ENCODE assay signal across 37 mouse cellular contexts in genomic region chr5:104071048-104071447, GRCm38 (mm10). TPM values are rescaled to one million over a fixed set of nuclear protein-coding genes. Genes with fewer than 3 reads are reported as not detected.
DNase-seq lines count a peak whose midpoint lies in the region; ATAC-seq and TF ChIP-seq lines count a peak whose summit lies in the region.
"Had no signal": no experiment of that assay in that cellular context is flagged by ENCODE, and none has a peak within 500 bp of the region (broad histone marks: within the 10 kb centered on the region; RNA-seq: fewer than 3 reads in every experiment).

No protein-coding gene starts in this region.

- peak overlapping the region; percentile 76 for H3K27ac ChIP-seq in forebrain, embryonic 10.5 days
- no peak overlapping the region for H3K27ac ChIP-seq in forebrain, embryonic 11.5 days (ENCODE audit: low read depth, low read length)
- H3K27ac ChIP-seq in hindbrain, embryonic 15.5 days (replicated peaks): peak overlapping the region; percentile 11; the same call in 1 of the 2 replicates
- no peak overlapping the region for H3K27ac ChIP-seq in hindbrain, postnatal 0 days
- 0 out of 2 replicates have a peak overlapping the region, but pooled peaks have one; percentile 63 for H3K27ac ChIP-seq in midbrain, embryonic 10.5 days (replicated peaks)
- H3K27ac ChIP-seq in midbrain, embryonic 13.5 days: no peak overlapping the region
- H3K27ac ChIP-seq: hindbrain, embryonic 13.5 days; kidney, embryonic 15.5 days; midbrain, embryonic 12.5 days; stomach, embryonic 15.5 days had no signal

- no peak for ATAC-seq in forebrain, embryonic 11.5 days (replicated peaks; ENCODE audit: low FRiP score)
- ATAC-seq in hindbrain, embryonic 15.5 days (ENCODE audit: low FRiP score, low read depth): no peak
- ATAC-seq in hindbrain, postnatal 0 days: no peak
- no peak for ATAC-seq in midbrain, embryonic 13.5 days
- peak; percentile 33 for ATAC-seq in megakaryocyte progenitor cell, adult 5-6 weeks (replicated peaks; ENCODE audit: poor library complexity)

- no peak overlapping the region for H3K4me3 ChIP-seq in forebrain, embryonic 10.5 days
- no peak overlapping the region for H3K4me3 ChIP-seq in forebrain, embryonic 11.5 days (ENCODE audit: low read depth, low read length)
- no peak overlapping the region for H3K4me3 ChIP-seq in hindbrain, embryonic 15.5 days
- no peak overlapping the region for H3K4me3 ChIP-seq in hindbrain, postnatal 0 days (ENCODE audit: low read length)
- no peak overlapping the region for H3K4me3 ChIP-seq in midbrain, embryonic 10.5 days
- H3K4me3 ChIP-seq in midbrain, embryonic 13.5 days (replicated peaks): no peak overlapping the region
- H3K4me3 ChIP-seq: erythroblast, embryonic 14.5 days; hindbrain, embryonic 13.5 days; kidney, embryonic 15.5 days; midbrain, embryonic 12.5 days; stomach, embryonic 15.5 days had no signal

- no peak for TF ChIP-seq CTCF in hindbrain, postnatal 0 days (IDR thresholded peaks at IDR 0.05; ENCODE audit: low read depth)

- peaks cover 33% of the 10 kb centered on the region for H3K4me1 ChIP-seq in forebrain, embryonic 10.5 days
- H3K4me1 ChIP-seq in forebrain, embryonic 11.5 days (replicated peaks; ENCODE audit: control insufficient read depth, insufficient read depth, low read length): peaks cover 6% of the 10 kb centered on the region
- H3K4me1 ChIP-seq in hindbrain, embryonic 15.5 days (replicated peaks): peaks cover 6% of the 10 kb centered on the region; the same call in 1 of the 2 replicates
- 0 out of 2 replicates have a peak, but pooled peaks cover 8% of the 10 kb centered on the region for H3K4me1 ChIP-seq in hindbrain, postnatal 0 days (ENCODE audit: insufficient read depth, low read length)
- peaks cover 32% of the 10 kb centered on the region for H3K4me1 ChIP-seq in midbrain, embryonic 10.5 days
- H3K4me1 ChIP-seq in midbrain, embryonic 13.5 days (replicated peaks): peaks cover 6% of the 10 kb centered on the region

- 0 out of 2 replicates have a peak, but pooled peaks cover 2% of the 10 kb centered on the region for H3K9me3 ChIP-seq in forebrain, embryonic 10.5 days
- no peaks in the 10 kb centered on the region for H3K9me3 ChIP-seq in forebrain, embryonic 11.5 days (ENCODE audit: control insufficient read depth, low read length)
- H3K9me3 ChIP-seq in hindbrain, embryonic 15.5 days: no peaks in the 10 kb centered on the region
- no peaks in the 10 kb centered on the region for H3K9me3 ChIP-seq in hindbrain, postnatal 0 days (ENCODE audit: low read length)
- H3K9me3 ChIP-seq in midbrain, embryonic 10.5 days (replicated peaks): no peaks in the 10 kb centered on the region
- no peaks in the 10 kb centered on the region for H3K9me3 ChIP-seq in midbrain, embryonic 13.5 days
- H3K9me3 ChIP-seq: hindbrain, embryonic 13.5 days; kidney, embryonic 15.5 days; midbrain, embryonic 12.5 days; stomach, embryonic 15.5 days had no signal

- peaks cover 10% of the 10 kb centered on the region; the same call in 1 of the 2 replicates for H3K27me3 ChIP-seq in forebrain, embryonic 10.5 days (ENCODE audit: poor library complexity, severe bottlenecking)
- no peaks in the 10 kb centered on the region for H3K27me3 ChIP-seq in forebrain, embryonic 11.5 days (ENCODE audit: control insufficient read depth, insufficient read depth, low read length)
- no peaks in the 10 kb centered on the region for H3K27me3 ChIP-seq in hindbrain, embryonic 15.5 days
- no peaks in the 10 kb centered on the region for H3K27me3 ChIP-seq in hindbrain, postnatal 0 days (ENCODE audit: insufficient read depth, low read length)
- H3K27me3 ChIP-seq in midbrain, embryonic 10.5 days (ENCODE audit: low read depth, poor library complexity, severe bottlenecking): peaks cover 7% of the 10 kb centered on the region; the same call in 1 of the 2 replicates
- H3K27me3 ChIP-seq in midbrain, embryonic 13.5 days: peaks cover 13% of the 10 kb centered on the region; the same call in 1 of the 2 replicates
- H3K27me3 ChIP-seq: hindbrain, embryonic 13.5 days; kidney, embryonic 15.5 days; stomach, embryonic 15.5 days had no signal

- no peak overlapping the region for H3K4me2 ChIP-seq in forebrain, embryonic 11.5 days (ENCODE audit: low read depth, low read length, severe bottlenecking)
- no peak overlapping the region for H3K4me2 ChIP-seq in hindbrain, embryonic 15.5 days
- H3K4me2 ChIP-seq in hindbrain, postnatal 0 days (ENCODE audit: low read depth, low read length): no peak overlapping the region
- no peak overlapping the region for H3K4me2 ChIP-seq in midbrain, embryonic 13.5 days (replicated peaks)
- H3K4me2 ChIP-seq: heart, embryonic 11.5 days; hindbrain, embryonic 13.5 days; kidney, embryonic 15.5 days; midbrain, embryonic 12.5 days; stomach, embryonic 15.5 days had no signal

- no peaks in the 10 kb centered on the region for H3K36me3 ChIP-seq in forebrain, embryonic 10.5 days (replicated peaks)
- H3K36me3 ChIP-seq in forebrain, embryonic 11.5 days (ENCODE audit: control insufficient read depth, insufficient read depth, low read length): no peaks in the 10 kb centered on the region
- H3K36me3 ChIP-seq in hindbrain, embryonic 15.5 days: no peaks in the 10 kb centered on the region
- no peaks in the 10 kb centered on the region for H3K36me3 ChIP-seq in hindbrain, postnatal 0 days (ENCODE audit: insufficient read depth, low read length)
- H3K36me3 ChIP-seq in midbrain, embryonic 10.5 days: no peaks in the 10 kb centered on the region
- H3K36me3 ChIP-seq in midbrain, embryonic 13.5 days: no peaks in the 10 kb centered on the region
- H3K36me3 ChIP-seq: hindbrain, embryonic 13.5 days; kidney, embryonic 15.5 days; midbrain, embryonic 12.5 days; stomach, embryonic 15.5 days had no signal

- 82% methylated on average over 4 of the region's 4 CpGs for WGBS in forebrain, embryonic 10.5 days
- 77% methylated on average over 4 of the region's 4 CpGs for WGBS in forebrain, embryonic 11.5 days
- 52% methylated on average over 4 of the region's 4 CpGs for WGBS in hindbrain, embryonic 15.5 days
- 57% methylated on average over 4 of the region's 4 CpGs for WGBS in hindbrain, postnatal 0 days
- WGBS in midbrain, embryonic 10.5 days: 70% methylated on average over 4 of the region's 4 CpGs
- WGBS in midbrain, embryonic 13.5 days: 68% methylated on average over 4 of the region's 4 CpGs

- H3K9ac ChIP-seq in forebrain, embryonic 11.5 days (ENCODE audit: low read length): no peak overlapping the region
- H3K9ac ChIP-seq in hindbrain, embryonic 15.5 days: no peak overlapping the region
- H3K9ac ChIP-seq in hindbrain, postnatal 0 days (replicated peaks; ENCODE audit: low read length): no peak overlapping the region
- no peak overlapping the region for H3K9ac ChIP-seq in midbrain, embryonic 13.5 days (replicated peaks)
- H3K9ac ChIP-seq: hindbrain, embryonic 13.5 days; kidney, embryonic 15.5 days; midbrain, embryonic 12.5 days; stomach, embryonic 15.5 days had no signal

- no peak for DNase-seq in forebrain, embryonic 10.5 days (ENCODE audit: extremely low spot score, low spot score)
- no peak for DNase-seq in forebrain, embryonic 11.5 days (ENCODE audit: low spot score)
- DNase-seq in hindbrain, postnatal 0 days (ENCODE audit: low spot score): no peak
- DNase-seq in midbrain, embryonic 10.5 days (ENCODE audit: low spot score): no peak
- DNase-seq in adrenal gland, postnatal 4 days (ENCODE audit: low spot score in 2 of 2): no peak
- DNase-seq: adrenal gland, postnatal 25 days; cerebellum, adult 18-20 months; cerebellum, postnatal 10 days; gastrocnemius, postnatal 25 days; heart, postnatal 36 days; kidney, adult 18-20 months; kidney, postnatal 25 days; layer of hippocampus, postnatal 36 days; left cerebral cortex, postnatal 4 days; lung, adult 2 months; lung, postnatal 10 days; retina, postnatal 1 day; right cerebral cortex, postnatal 25 days; thymus, postnatal 14 days had no signal

RNA-seq across cellular contexts. Expression of gene Gm17660, which starts 6.4 kb away (rescaled TPM):
- polyA plus RNA-seq in forebrain, embryonic 10.5 days (2016; fragmentation: Nextera tagmentation; extraction: Ambion mirVana): 0.31 TPM in 1 of 2 replicates, not detected in the other
- polyA plus RNA-seq in forebrain, embryonic 11.5 days (2014; fragmentation: Nextera tagmentation; extraction: Ambion mirVana): not detected in 2 replicates
- polyA plus RNA-seq in hindbrain, embryonic 15.5 days (2015; fragmentation: Nextera tagmentation; extraction: Ambion mirVana): 0.59 TPM in 1 of 2 replicates, not detected in the other
- total RNA-seq in hindbrain, postnatal 0 days (2014; rRNA removed): 0.58 TPM in 1 of 2 replicates, not detected in the other
- 0.61 TPM in 1 of 2 replicates, not detected in the other for polyA plus RNA-seq in hindbrain, postnatal 0 days (2015; fragmentation: Nextera tagmentation; extraction: Ambion mirVana)
- polyA plus RNA-seq in midbrain, embryonic 10.5 days (2016; fragmentation: Nextera tagmentation; extraction: Ambion mirVana): not detected in 2 replicates
- not detected in 2 replicates for polyA plus RNA-seq in midbrain, embryonic 13.5 days (2015; fragmentation: Nextera tagmentation; extraction: Ambion mirVana)
- total RNA-seq in megakaryocyte progenitor cell, adult 5-6 weeks (2015): not detected in 2 replicates
- total RNA-seq in megakaryocyte progenitor cell, adult 5-6 weeks (2017): not detected in 2 replicates
- not detected for total RNA-seq in adrenal gland, postnatal 4 days (2021)
- total RNA-seq: adrenal gland, adult 18-20 months; adrenal gland, postnatal 25 days; common myeloid progenitor, adult 5-6 weeks; gastrocnemius, adult 18-20 months; gastrocnemius, postnatal 25 days; heart, postnatal 36 days; layer of hippocampus, postnatal 36 days; left cerebral cortex, postnatal 4 days had no signal
- polyA plus RNA-seq: brain, embryonic 14.5 days; erythroblast, embryonic 14.5 days; frontal cortex, adult 2 months; heart, embryonic 11.5 days; heart, embryonic 16.5 days; hindbrain, embryonic 13.5 days; intestine, embryonic 14.5 days; limb, embryonic 14.5 days; lung, adult 2 months; midbrain, embryonic 12.5 days; stomach, embryonic 15.5 days; urinary bladder, adult 2 months had no signal

RNA-seq across cellular contexts. Expression of gene Nudt9, which starts 24.9 kb away (rescaled TPM):
- 67.9 TPM in 2 replicates for polyA plus RNA-seq in forebrain, embryonic 10.5 days (2016; fragmentation: Nextera tagmentation; extraction: Ambion mirVana)
- polyA plus RNA-seq in forebrain, embryonic 11.5 days (2014; fragmentation: Nextera tagmentation; extraction: Ambion mirVana): 61.3 and 65.2 TPM in 2 replicates
- 65.4 and 67.9 TPM in 2 replicates for polyA plus RNA-seq in hindbrain, embryonic 15.5 days (2015; fragmentation: Nextera tagmentation; extraction: Ambion mirVana)
- 54.9 and 59.1 TPM in 2 replicates for total RNA-seq in hindbrain, postnatal 0 days (2014; rRNA removed)
- 72.6 and 80.2 TPM in 2 replicates for polyA plus RNA-seq in hindbrain, postnatal 0 days (2015; fragmentation: Nextera tagmentation; extraction: Ambion mirVana)
- polyA plus RNA-seq in midbrain, embryonic 10.5 days (2016; fragmentation: Nextera tagmentation; extraction: Ambion mirVana): 65.7 and 70.2 TPM in 2 replicates
- 54.8 and 58.2 TPM in 2 replicates for polyA plus RNA-seq in midbrain, embryonic 13.5 days (2015; fragmentation: Nextera tagmentation; extraction: Ambion mirVana)
- total RNA-seq in megakaryocyte progenitor cell, adult 5-6 weeks (2015): 26.1 and 27.6 TPM in 2 replicates
- 54.8 and 64.6 TPM in 2 replicates for total RNA-seq in megakaryocyte progenitor cell, adult 5-6 weeks (2017)
- total RNA-seq in adrenal gland, postnatal 4 days (2021): 10 to 100 TPM; 53.2 to 54.8 TPM

RNA-seq across cellular contexts. Expression of gene Sparcl1, which starts 42.5 kb away (rescaled TPM):
- 13.3 and 13.4 TPM in 2 replicates for polyA plus RNA-seq in forebrain, embryonic 10.5 days (2016; fragmentation: Nextera tagmentation; extraction: Ambion mirVana)
- polyA plus RNA-seq in forebrain, embryonic 11.5 days (2014; fragmentation: Nextera tagmentation; extraction: Ambion mirVana): 23.3 and 24.1 TPM in 2 replicates
- 349 and 369 TPM in 2 replicates for polyA plus RNA-seq in hindbrain, embryonic 15.5 days (2015; fragmentation: Nextera tagmentation; extraction: Ambion mirVana)
- 660 and 723 TPM in 2 replicates for total RNA-seq in hindbrain, postnatal 0 days (2014; rRNA removed)
- 782 and 913 TPM in 2 replicates for polyA plus RNA-seq in hindbrain, postnatal 0 days (2015; fragmentation: Nextera tagmentation; extraction: Ambion mirVana)
- 30.0 and 42.1 TPM in 2 replicates for polyA plus RNA-seq in midbrain, embryonic 10.5 days (2016; fragmentation: Nextera tagmentation; extraction: Ambion mirVana)
- 72.8 and 84.5 TPM in 2 replicates for polyA plus RNA-seq in midbrain, embryonic 13.5 days (2015; fragmentation: Nextera tagmentation; extraction: Ambion mirVana)
- total RNA-seq in megakaryocyte progenitor cell, adult 5-6 weeks (2015): not detected in 2 replicates
- not detected in 2 replicates for total RNA-seq in megakaryocyte progenitor cell, adult 5-6 weeks (2017)
- 10 to 100 TPM; 83.2 to 85.6 TPM for total RNA-seq in adrenal gland, postnatal 4 days (2021)
- total RNA-seq: common myeloid progenitor, adult 5-6 weeks had no signal
- polyA plus RNA-seq: erythroblast, embryonic 14.5 days had no signal

RNA-seq across cellular contexts. Expression of gene Hsd17b11, which starts 49.3 kb away (rescaled TPM):
- polyA plus RNA-seq in forebrain, embryonic 10.5 days (2016; fragmentation: Nextera tagmentation; extraction: Ambion mirVana): 1.6 and 2.0 TPM in 2 replicates
- polyA plus RNA-seq in forebrain, embryonic 11.5 days (2014; fragmentation: Nextera tagmentation; extraction: Ambion mirVana): 0.95 and 0.96 TPM in 2 replicates
- polyA plus RNA-seq in hindbrain, embryonic 15.5 days (2015; fragmentation: Nextera tagmentation; extraction: Ambion mirVana): 3.3 and 3.6 TPM in 2 replicates
- 15.2 and 20.5 TPM in 2 replicates for total RNA-seq in hindbrain, postnatal 0 days (2014; rRNA removed)
- polyA plus RNA-seq in hindbrain, postnatal 0 days (2015; fragmentation: Nextera tagmentation; extraction: Ambion mirVana): 4.5 and 5.4 TPM in 2 replicates
- polyA plus RNA-seq in midbrain, embryonic 10.5 days (2016; fragmentation: Nextera tagmentation; extraction: Ambion mirVana): 1.3 and 1.6 TPM in 2 replicates
- 1.2 and 1.8 TPM in 2 replicates for polyA plus RNA-seq in midbrain, embryonic 13.5 days (2015; fragmentation: Nextera tagmentation; extraction: Ambion mirVana)
- total RNA-seq in megakaryocyte progenitor cell, adult 5-6 weeks (2015): 76.9 and 81.8 TPM in 2 replicates
- 90.0 and 93.6 TPM in 2 replicates for total RNA-seq in megakaryocyte progenitor cell, adult 5-6 weeks (2017)
- total RNA-seq in adrenal gland, postnatal 4 days (2021): 10 to 100 TPM; 67.7 to 72.2 TPM

Comparison
In these comparisons a context has a peak if more than half of its experiments do, and no peak if none do; other contexts are left out.
1. H3K27ac ChIP-seq: peak in forebrain, embryonic 10.5 days (single experiment), hindbrain, embryonic 15.5 days (single experiment) and midbrain, embryonic 10.5 days (single experiment); none in forebrain, embryonic 11.5 days (single experiment), hindbrain, postnatal 0 days (single experiment) and midbrain, embryonic 13.5 days (single experiment).